11 mouse cellular contexts compared by ENCODE assay signal in the genomic region with DNA sequence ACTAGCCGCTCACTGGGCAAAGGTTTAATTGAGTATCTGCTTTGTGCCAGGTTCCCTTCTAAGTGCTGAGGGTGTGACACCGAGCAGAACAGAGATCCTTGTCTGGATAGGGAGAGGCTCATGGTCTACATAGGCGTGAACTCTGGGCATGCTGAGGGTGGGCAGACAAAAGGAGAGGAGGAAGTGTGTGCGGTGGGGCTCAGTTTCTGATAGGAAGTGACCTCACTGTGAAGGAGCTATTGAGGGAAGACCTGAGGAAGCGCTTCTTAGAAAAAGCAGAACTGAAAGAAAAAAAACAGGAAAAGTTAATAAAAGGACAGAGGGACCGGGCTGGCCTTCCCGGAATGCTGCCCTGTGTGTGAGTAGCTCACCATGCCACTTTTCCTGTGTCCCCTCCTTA.
A peak's percentile ranks its signal among the peaks of the same experiment; 100 is the strongest.
DNase-seq lines count a peak whose midpoint lies in the region; ATAC-seq and TF ChIP-seq lines count a peak whose summit lies in the region.
"Had no signal": no experiment of that assay in that cellular context is flagged by ENCODE, and none has a peak within 500 bp of the region (broad histone marks: within the 10 kb centered on the region; RNA-seq: fewer than 3 reads in every experiment).

No protein-coding gene starts in this region.

- peak overlapping the region; percentile 16; the same call in 1 of the 2 replicates for H3K4me2 ChIP-seq in CH12.LX (ENCODE audit: insufficient read depth, low read depth, poor library complexity, severe bottlenecking)
- no peak overlapping the region for H3K4me2 ChIP-seq in liver, embryonic 13.5 days
- H3K4me2 ChIP-seq: embryonic facial prominence, embryonic 12.5 days; midbrain, embryonic 13.5 days had no signal

- in situ Hi-C loops in CH12.LX (cut with MboI; ENCODE audit: low pct_ligation_motif_present, low pct_unique_long_range_greater_than_20kb, low sequenced_read_pairs), result no loop called here

- no peak for TF ChIP-seq POLR2A in CH12.LX (IDR thresholded peaks at IDR 0.05; ENCODE audit: low read depth, low read length)

- H3K27me3 ChIP-seq in CH12.LX (replicated peaks), result no peaks in the 10 kb centered on the region
- no peaks in the 10 kb centered on the region for H3K27me3 ChIP-seq in liver, embryonic 13.5 days
- H3K27me3 ChIP-seq: embryonic facial prominence, embryonic 12.5 days; midbrain, embryonic 13.5 days had no signal

- dilution Hi-C loops in CH12.LX (cut with MboI; ENCODE audit: extremely low pct_ligation_motif_present, extremely low pct_unique_long_range_greater_than_20kb, low sequenced_read_pairs), result no loop called here

- H3K4me3 ChIP-seq in CH12.LX (replicated peaks in 1 of 3; ENCODE audit: low read depth in 2 of 3, low read length in 2 of 3, poor library complexity in 1 of 3), result no peak overlapping the region
- no peak overlapping the region for H3K4me3 ChIP-seq in liver, embryonic 13.5 days (replicated peaks)
- H3K4me3 ChIP-seq: embryonic facial prominence, embryonic 12.5 days; midbrain, embryonic 13.5 days had no signal

- H3K9me3 ChIP-seq in CH12.LX (replicated peaks; ENCODE audit: low read length), result no peaks in the 10 kb centered on the region
- no peaks in the 10 kb centered on the region for H3K9me3 ChIP-seq in liver, embryonic 13.5 days (replicated peaks)
- H3K9me3 ChIP-seq: embryonic facial prominence, embryonic 12.5 days; midbrain, embryonic 13.5 days had no signal

- DNase-seq in kidney, adult 18-20 months, result peak; percentile 10
- DNase-seq in kidney, postnatal 14 days, result no peak
- DNase-seq in CH12.LX (ENCODE audit: extremely low read depth) (peak; percentile 26), adipocyte (ENCODE audit: low spot score) (no peak)
- peak; percentile 9 for DNase-seq in liver, embryonic 13.5 days
- DNase-seq in embryo, embryonic 9.5 days (ENCODE audit: extremely low spot score), result no peak
- no peak for DNase-seq in ovary, adult 18-20 months (ENCODE audit: low spot score)

- TF ChIP-seq CTCF in CH12.LX (conservative IDR thresholded peaks at IDR 0.05 in 1 of 2, IDR thresholded peaks at IDR 0.05 in 1 of 2; ENCODE audit: low read depth in 2 of 2, low read length in 2 of 2), result no peak

- no peaks in the 10 kb centered on the region for H3K79me2 ChIP-seq in CH12.LX (replicated peaks; ENCODE audit: control insufficient read depth, extremely low read depth, insufficient read depth, poor library complexity, severe bottlenecking)

- peaks cover 16 to 22% of the 10 kb centered on the region in 2 experiments for H3K4me1 ChIP-seq in CH12.LX (ENCODE audit: control insufficient read depth in 1 of 2, insufficient read depth in 2 of 2)
- 0 out of 2 replicates have a peak, but pooled peaks cover 3% of the 10 kb centered on the region for H3K4me1 ChIP-seq in liver, embryonic 13.5 days (replicated peaks)

- TF ChIP-seq RAD21 in CH12.LX (IDR thresholded peaks at IDR 0.05; ENCODE audit: low read depth, low read length), result no peak

- H3K27ac ChIP-seq in CH12.LX (ENCODE audit: insufficient read depth, low read depth), result no peak overlapping the region
- no peak overlapping the region for H3K27ac ChIP-seq in liver, embryonic 13.5 days
- H3K27ac ChIP-seq: embryonic facial prominence, embryonic 12.5 days; midbrain, embryonic 13.5 days had no signal

- TF ChIP-seq EP300 in CH12.LX (IDR thresholded peaks at IDR 0.05; ENCODE audit: low read length), result peak; percentile 73

- no peak for ATAC-seq in liver, embryonic 13.5 days (ENCODE audit: low read depth)
- 0 out of 2 replicates have a peak, but pooled peaks have one; percentile 30 for ATAC-seq in megakaryocyte-erythroid progenitor cell, adult 5-6 weeks (replicated peaks; ENCODE audit: low FRiP score, low TSS enrichment, poor library complexity, severe bottlenecking)
- ATAC-seq: inflammation-experienced regulatory T-cells, adult 6 months; midbrain, embryonic 13.5 days had no signal

- WGBS in liver, embryonic 13.5 days (ENCODE audit: insufficient replicate concordance), result 20% methylated on average over 7 of the region's 7 CpGs

- no peaks in the 10 kb centered on the region for H3K36me3 ChIP-seq in CH12.LX (replicated peaks in 1 of 2; ENCODE audit: control insufficient read depth in 1 of 2, insufficient read depth in 1 of 2, low read length in 1 of 2)
- no peaks in the 10 kb centered on the region for H3K36me3 ChIP-seq in liver, embryonic 13.5 days
- H3K36me3 ChIP-seq: embryonic facial prominence, embryonic 12.5 days; midbrain, embryonic 13.5 days had no signal

- H3K9ac ChIP-seq in CH12.LX (ENCODE audit: insufficient read depth, low read depth), result no peak overlapping the region
- no peak overlapping the region for H3K9ac ChIP-seq in liver, embryonic 13.5 days
- H3K9ac ChIP-seq: embryonic facial prominence, embryonic 12.5 days; midbrain, embryonic 13.5 days had no signal

TF ChIP-seq in CH12.LX, 34 proteins besides CTCF, POLR2A, EP300 and RAD21:
- peak; percentile 44; the same call in 1 of the 2 replicates for TF ChIP-seq ZNF384 (IDR thresholded peaks at IDR 0.05; ENCODE audit: low read depth, low read length)
- TF ChIP-seq JUN (IDR thresholded peaks at IDR 0.05; ENCODE audit: insufficient read depth, low read depth, low read length), result peak; percentile 42
- no peak for TF ChIP-seq TBP (conservative IDR thresholded peaks at IDR 0.05; ENCODE audit: low read depth, low read length)
- TF ChIP-seq IRF4 (IDR thresholded peaks at IDR 0.05; ENCODE audit: low read depth, low read length), result peak; percentile 88
- TF ChIP-seq ZC3H11A (IDR thresholded peaks at IDR 0.05; ENCODE audit: low read depth, low read length), result no peak

Comparison
In these comparisons a context has a peak if more than half of its experiments do, and no peak if none do; other contexts are left out.
1. DNase-seq: peak in kidney, adult 18-20 months (single experiment), CH12.LX (single experiment) and liver, embryonic 13.5 days (single experiment); none in kidney, postnatal 14 days (single experiment), embryo, embryonic 9.5 days (single experiment), adipocyte (single experiment) and ovary, adult 18-20 months (single experiment).